Mouse (Mus musculus) lung, postnatal 4 days (tissue): Measurements from ENCODE around the gene Dhx30.

Experiments used
- DNase-seq, 2 experiments: peaks; one replicate each; pipeline ENCODE4 v3.0.0; 2021

Gene Dhx30

GRCm38 (mm10) chr9:110044373-110044772 is 73.3 kb downstream of the Dhx30 start:
- no peak for DNase-seq

GRCm38 (mm10) chr9:110038485-110038884 is 79.1 kb downstream of the Dhx30 start:
- DNase-seq, result no peak

DNA sequence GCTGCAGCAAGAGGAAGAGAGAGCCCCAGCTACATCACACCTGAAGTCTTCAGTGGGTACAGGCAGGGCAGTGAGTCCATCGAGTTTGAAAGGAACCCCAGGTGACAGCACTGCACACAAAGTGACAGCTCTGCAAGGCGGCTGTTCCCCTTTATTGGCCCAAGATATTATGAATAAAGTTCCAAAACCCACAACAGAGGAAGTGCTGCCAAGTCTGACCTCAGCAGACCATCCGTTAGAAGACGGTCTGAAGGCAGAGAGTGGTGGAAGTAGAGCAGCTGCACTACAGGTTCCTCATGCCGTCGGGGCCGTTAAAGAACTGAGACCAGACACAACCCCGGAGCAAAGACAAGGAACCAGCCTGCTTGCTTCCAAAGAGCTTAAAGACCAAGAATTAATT is 79.7 kb downstream of the Dhx30 start:
- DNase-seq, result no peak

DNA sequence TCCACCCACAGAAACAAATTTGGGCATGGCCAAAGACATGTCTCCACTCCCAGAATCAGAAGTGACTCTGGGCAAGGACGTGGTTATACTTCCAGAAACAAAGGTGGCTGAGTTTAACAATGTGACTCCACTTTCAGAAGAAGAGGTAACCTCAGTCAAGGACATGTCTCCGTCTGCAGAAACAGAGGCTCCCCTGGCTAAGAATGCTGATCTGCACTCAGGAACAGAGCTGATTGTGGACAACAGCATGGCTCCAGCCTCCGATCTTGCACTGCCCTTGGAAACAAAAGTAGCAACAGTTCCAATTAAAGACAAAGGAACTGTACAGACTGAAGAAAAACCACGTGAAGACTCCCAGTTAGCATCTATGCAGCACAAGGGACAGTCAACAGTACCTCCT is 82.5 kb downstream of the Dhx30 start:
- DNase-seq, result no peak
